Comparison of ENCODE assay signal across 9 mouse cellular contexts in genomic region chr11:70214856-70215209, GRCm38 (mm10). TPM values are rescaled to one million over a fixed set of nuclear protein-coding genes. Genes with fewer than 3 reads are reported as not detected.
DNase-seq lines count a peak whose midpoint lies in the region; ATAC-seq and TF ChIP-seq lines count a peak whose summit lies in the region.
"Had no signal": no experiment of that assay in that cellular context is flagged by ENCODE, and none has a peak within 500 bp of the region (broad histone marks: within the 10 kb centered on the region; RNA-seq: fewer than 3 reads in every experiment).

No protein-coding gene starts in this region.

- TF ChIP-seq POLR2A in heart, adult 2 months (IDR thresholded peaks at IDR 0.05; ENCODE audit: insufficient read depth, low read depth, low read length), result no peak
- TF ChIP-seq POLR2A in cortical plate, adult 2 months (IDR thresholded peaks at IDR 0.05; ENCODE audit: extremely low read depth, insufficient read depth, low read length), result 0 out of 2 replicates have a peak, but pooled peaks have one; percentile 1

- WGBS in heart, embryonic 15.5 days, result 6% methylated on average over 18 of the region's 18 CpGs
- 18% methylated on average over 18 of the region's 18 CpGs for WGBS in heart, adult 2 months
- 2% methylated on average over 16 of the region's 18 CpGs for WGBS in hindbrain, embryonic 16.5 days
- WGBS in midbrain, embryonic 15.5 days, result 5% methylated on average over 18 of the region's 18 CpGs

- H3K27me3 ChIP-seq in heart, embryonic 15.5 days, result peaks cover 62% of the 10 kb centered on the region
- H3K27me3 ChIP-seq in heart, adult 2 months (ENCODE audit: control insufficient read depth, insufficient read depth, low read length), result peaks cover 4% of the 10 kb centered on the region; the same call in 1 of the 2 replicates
- H3K27me3 ChIP-seq in hindbrain, embryonic 16.5 days (replicated peaks; ENCODE audit: control insufficient read depth, insufficient read depth, low read length), result peaks cover 14% of the 10 kb centered on the region
- H3K27me3 ChIP-seq in midbrain, embryonic 15.5 days (replicated peaks), result peaks cover 38% of the 10 kb centered on the region

- H3K9me3 ChIP-seq in heart, embryonic 15.5 days (replicated peaks), result no peaks in the 10 kb centered on the region
- H3K9me3 ChIP-seq in hindbrain, embryonic 16.5 days (ENCODE audit: control insufficient read depth, low read length), result no peaks in the 10 kb centered on the region
- H3K9me3 ChIP-seq in midbrain, embryonic 15.5 days, result no peaks in the 10 kb centered on the region

- no peaks in the 10 kb centered on the region for H3K36me3 ChIP-seq in heart, embryonic 15.5 days
- no peaks in the 10 kb centered on the region for H3K36me3 ChIP-seq in heart, adult 2 months (ENCODE audit: control insufficient read depth, insufficient read depth, low read length)
- H3K36me3 ChIP-seq in hindbrain, embryonic 16.5 days (ENCODE audit: control insufficient read depth, insufficient read depth, low read length), result no peaks in the 10 kb centered on the region
- H3K36me3 ChIP-seq in midbrain, embryonic 15.5 days (replicated peaks), result 0 out of 2 replicates have a peak, but pooled peaks cover 6% of the 10 kb centered on the region

- no peaks in the 10 kb centered on the region for H3K79me2 ChIP-seq in heart, adult 2 months (replicated peaks; ENCODE audit: control insufficient read depth, insufficient read depth, low read length)

- intact Hi-C loops in heart, adult 2 months (cut with DNase I), result loop anchor here (5.0 kb wide), 1 partner anchor 43 kb away; no protein-coding TSS in a partner anchor

- peak overlapping the region; percentile 42 for H3K4me3 ChIP-seq in heart, embryonic 15.5 days
- no peak overlapping the region; the same call in 1 of the 2 replicates for H3K4me3 ChIP-seq in heart, adult 2 months
- peak overlapping the region; percentile 47; the same call in 1 of the 2 replicates for H3K4me3 ChIP-seq in cortical plate, adult 2 months (ENCODE audit: insufficient read depth, low read length)
- H3K4me3 ChIP-seq in hindbrain, embryonic 16.5 days (ENCODE audit: low read length), result peak overlapping the region; percentile 36; the same call in 1 of the 2 replicates
- H3K4me3 ChIP-seq in midbrain, embryonic 15.5 days, result peak overlapping the region; percentile 33

- H3K9ac ChIP-seq in heart, embryonic 15.5 days, result no peak overlapping the region; the same call in 1 of the 2 replicates
- no peak overlapping the region for H3K9ac ChIP-seq in heart, adult 2 months (ENCODE audit: low read depth, low read length)
- H3K9ac ChIP-seq in hindbrain, embryonic 16.5 days (ENCODE audit: low read depth, low read length), result no peak overlapping the region; the same call in 1 of the 2 replicates
- H3K9ac ChIP-seq in midbrain, embryonic 15.5 days, result no peak overlapping the region

- TF ChIP-seq CTCF in heart, adult 2 months (IDR thresholded peaks at IDR 0.05), result no peak
- no peak for TF ChIP-seq CTCF in cortical plate, adult 2 months (IDR thresholded peaks at IDR 0.05; ENCODE audit: extremely low read depth, insufficient read depth, low read length)

- H3K27ac ChIP-seq in heart, embryonic 15.5 days, result no peak overlapping the region
- H3K27ac ChIP-seq in heart, adult 2 months, result no peak overlapping the region
- H3K27ac ChIP-seq in cortical plate, adult 2 months (ENCODE audit: insufficient read depth, low read length), result no peak overlapping the region
- no peak overlapping the region for H3K27ac ChIP-seq in hindbrain, embryonic 16.5 days (ENCODE audit: low read depth, low read length)
- H3K27ac ChIP-seq in midbrain, embryonic 15.5 days, result no peak overlapping the region

- no peak for DNase-seq in heart, adult 2 months
- DNase-seq in retina, postnatal 1 day, result no peak
- no peak for DNase-seq in layer of hippocampus, adult 8-10 months (ENCODE audit: low spot score in 2 of 2)
- DNase-seq: thymus, postnatal 14 days had no signal

- TF ChIP-seq EP300 in heart, adult 2 months (IDR thresholded peaks at IDR 0.05; ENCODE audit: insufficient read depth, low read depth, low read length), result no peak

- peaks cover 21% of the 10 kb centered on the region for H3K4me1 ChIP-seq in heart, embryonic 15.5 days (replicated peaks)
- H3K4me1 ChIP-seq in heart, adult 2 months (ENCODE audit: control insufficient read depth, insufficient read depth, low read length), result peaks cover 3% of the 10 kb centered on the region
- no peaks in the 10 kb centered on the region; the same call in 1 of the 2 replicates for H3K4me1 ChIP-seq in cortical plate, adult 2 months (ENCODE audit: control insufficient read depth, insufficient read depth, low read length)
- peaks cover 36% of the 10 kb centered on the region for H3K4me1 ChIP-seq in hindbrain, embryonic 16.5 days (ENCODE audit: control insufficient read depth, insufficient read depth, low read depth, low read length)
- peaks cover 43% of the 10 kb centered on the region for H3K4me1 ChIP-seq in midbrain, embryonic 15.5 days

- H3K4me2 ChIP-seq in heart, embryonic 15.5 days, result peak overlapping the region; percentile 71
- peak overlapping the region; percentile 58 for H3K4me2 ChIP-seq in hindbrain, embryonic 16.5 days (ENCODE audit: low read length)
- peak overlapping the region; percentile 59 for H3K4me2 ChIP-seq in midbrain, embryonic 15.5 days

- ATAC-seq in heart, embryonic 15.5 days (replicated peaks; ENCODE audit: insufficient number of reproducible peaks, insufficient read depth, low FRiP score, low read depth), result no peak
- ATAC-seq in hindbrain, embryonic 16.5 days, result no peak
- no peak for ATAC-seq in midbrain, embryonic 15.5 days (replicated peaks)
- ATAC-seq in erythroid progenitor cell, adult 5-6 weeks (replicated peaks; ENCODE audit: low FRiP score, poor library complexity, severe bottlenecking), result no peak

RNA-seq across cellular contexts. Expression of gene Slc16a11, which starts 2.3 kb away (rescaled TPM):
- 0.54 and 0.65 TPM in 2 replicates for polyA plus RNA-seq in heart, embryonic 15.5 days (2015; fragmentation: Nextera tagmentation; extraction: Ambion mirVana)
- under 1 TPM; 0.34 to 0.52 TPM for total RNA-seq in heart, adult 2 months (2021)
- polyA plus RNA-seq in heart, adult 2 months (2012; rRNA removed), result 1.1 and 9.6 TPM in 2 replicates
- polyA plus RNA-seq in cortical plate, adult 2 months (2012; rRNA removed), result 57.4 and 62.1 TPM in 2 replicates
- 8.7 and 9.7 TPM in 2 replicates for polyA plus RNA-seq in hindbrain, embryonic 16.5 days (2015; fragmentation: Nextera tagmentation; extraction: Ambion mirVana)
- 6.4 and 8.6 TPM in 2 replicates for polyA plus RNA-seq in midbrain, embryonic 15.5 days (2015; fragmentation: Nextera tagmentation; extraction: Ambion mirVana)
- total RNA-seq in erythroid progenitor cell, adult 5-6 weeks (2015; ENCODE audit: low replicate concordance), result not detected in 2 replicates
- total RNA-seq in erythroid progenitor cell, adult 5-6 weeks (2017; ENCODE audit: low replicate concordance), result not detected in 2 replicates
- 10 to 100 TPM; 35.6 to 44.8 (median 42.1) TPM for total RNA-seq in layer of hippocampus, adult 8-10 months (2022)

RNA-seq across cellular contexts. Expression of gene Slc16a13, which starts 6.0 kb away (rescaled TPM):
- polyA plus RNA-seq in heart, embryonic 15.5 days (2015; fragmentation: Nextera tagmentation; extraction: Ambion mirVana), result 4.5 and 5.2 TPM in 2 replicates
- 1 to 10 TPM; 2.2 to 2.8 TPM for total RNA-seq in heart, adult 2 months (2021)
- 4.0 and 7.4 TPM in 2 replicates for polyA plus RNA-seq in heart, adult 2 months (2012; rRNA removed)
- polyA plus RNA-seq in cortical plate, adult 2 months (2012; rRNA removed), result 6.2 and 6.3 TPM in 2 replicates
- 11.9 and 15.2 TPM in 2 replicates for polyA plus RNA-seq in hindbrain, embryonic 16.5 days (2015; fragmentation: Nextera tagmentation; extraction: Ambion mirVana)
- polyA plus RNA-seq in midbrain, embryonic 15.5 days (2015; fragmentation: Nextera tagmentation; extraction: Ambion mirVana), result 14.2 and 15.0 TPM in 2 replicates
- total RNA-seq in erythroid progenitor cell, adult 5-6 weeks (2015; ENCODE audit: low replicate concordance), result 0.72 and 0.84 TPM in 2 replicates
- total RNA-seq in erythroid progenitor cell, adult 5-6 weeks (2017; ENCODE audit: low replicate concordance), result 0.39 and 2.3 TPM in 2 replicates
- total RNA-seq in layer of hippocampus, adult 8-10 months (2022), result 1 to 10 TPM; 6.5 to 9.5 (median 7.4) TPM

RNA-seq across cellular contexts. Expression of gene Bcl6b, which starts 14.8 kb away (rescaled TPM):
- polyA plus RNA-seq in heart, embryonic 15.5 days (2015; fragmentation: Nextera tagmentation; extraction: Ambion mirVana), result 18.1 and 19.8 TPM in 2 replicates
- 10 to 100 TPM in 1 of 2 experiments, 1 to 10 TPM in 1; 9.1 to 13.7 TPM for total RNA-seq in heart, adult 2 months (2021)
- 18.9 and 21.0 TPM in 2 replicates for polyA plus RNA-seq in heart, adult 2 months (2012; rRNA removed)
- 1.2 and 1.4 TPM in 2 replicates for polyA plus RNA-seq in cortical plate, adult 2 months (2012; rRNA removed)
- 5.1 and 6.6 TPM in 2 replicates for polyA plus RNA-seq in hindbrain, embryonic 16.5 days (2015; fragmentation: Nextera tagmentation; extraction: Ambion mirVana)
- polyA plus RNA-seq in midbrain, embryonic 15.5 days (2015; fragmentation: Nextera tagmentation; extraction: Ambion mirVana), result 5.3 and 5.6 TPM in 2 replicates
- 1.8 TPM in 1 of 2 replicates, not detected in the other for total RNA-seq in erythroid progenitor cell, adult 5-6 weeks (2015; ENCODE audit: low replicate concordance)
- 0.61 and 2.3 TPM in 2 replicates for total RNA-seq in erythroid progenitor cell, adult 5-6 weeks (2017; ENCODE audit: low replicate concordance)
- total RNA-seq in layer of hippocampus, adult 8-10 months (2022), result 1 to 10 TPM in 1 of 4 experiments, under 1 TPM in 3; 0.91 to 1.9 (median 0.95) TPM

RNA-seq across cellular contexts. Expression of gene 0610010K14Rik, which starts 22.9 kb away (rescaled TPM):
- polyA plus RNA-seq in heart, embryonic 15.5 days (2015; fragmentation: Nextera tagmentation; extraction: Ambion mirVana), result 107 and 113 TPM in 2 replicates
- 10 to 100 TPM; 30.7 to 34.5 TPM for total RNA-seq in heart, adult 2 months (2021)
- 38.9 and 48.1 TPM in 2 replicates for polyA plus RNA-seq in heart, adult 2 months (2012; rRNA removed)
- 65.5 and 68.4 TPM in 2 replicates for polyA plus RNA-seq in cortical plate, adult 2 months (2012; rRNA removed)
- 167 and 175 TPM in 2 replicates for polyA plus RNA-seq in hindbrain, embryonic 16.5 days (2015; fragmentation: Nextera tagmentation; extraction: Ambion mirVana)
- 173 TPM in 2 replicates for polyA plus RNA-seq in midbrain, embryonic 15.5 days (2015; fragmentation: Nextera tagmentation; extraction: Ambion mirVana)
- total RNA-seq in erythroid progenitor cell, adult 5-6 weeks (2015; ENCODE audit: low replicate concordance), result 31.4 and 102 TPM in 2 replicates
- total RNA-seq in erythroid progenitor cell, adult 5-6 weeks (2017; ENCODE audit: low replicate concordance), result 14.5 and 24.2 TPM in 2 replicates
- 10 to 100 TPM; 39.3 to 45.7 (median 42.6) TPM for total RNA-seq in layer of hippocampus, adult 8-10 months (2022)

RNA-seq across cellular contexts. Expression of gene Gm21988, which starts 24.8 kb away (rescaled TPM):
- 7.3 and 10.3 TPM in 2 replicates for polyA plus RNA-seq in heart, embryonic 15.5 days (2015; fragmentation: Nextera tagmentation; extraction: Ambion mirVana)
- total RNA-seq in heart, adult 2 months (2021), result 1 to 10 TPM; 2.0 to 3.4 TPM
- polyA plus RNA-seq in heart, adult 2 months (2012; rRNA removed), result 5.0 and 5.5 TPM in 2 replicates
- 10.0 and 10.4 TPM in 2 replicates for polyA plus RNA-seq in cortical plate, adult 2 months (2012; rRNA removed)
- polyA plus RNA-seq in hindbrain, embryonic 16.5 days (2015; fragmentation: Nextera tagmentation; extraction: Ambion mirVana), result 13.8 and 15.7 TPM in 2 replicates
- polyA plus RNA-seq in midbrain, embryonic 15.5 days (2015; fragmentation: Nextera tagmentation; extraction: Ambion mirVana), result 13.0 and 14.1 TPM in 2 replicates
- total RNA-seq in erythroid progenitor cell, adult 5-6 weeks (2015; ENCODE audit: low replicate concordance), result not detected in 2 replicates
- 4.1 TPM in 1 of 2 replicates, not detected in the other for total RNA-seq in erythroid progenitor cell, adult 5-6 weeks (2017; ENCODE audit: low replicate concordance)
- total RNA-seq in layer of hippocampus, adult 8-10 months (2022), result 1 to 10 TPM; 2.5 to 8.6 (median 3.5) TPM
